Mouse (Mus musculus): ENCODE measurements around the gene Zfp740. TPM values are rescaled to one million over a fixed set of nuclear protein-coding genes. Genes with fewer than 3 reads are reported as not detected.

Zfp740 gene
- total and polyA plus RNA-seq, 3 experiments, result 16.2 to 32.8 (median 31.6) TPM

GRCm38 (mm10) chr15:102165468-102166100 lies 37.5 kb upstream of the Zfp740 start:
- no peak for DNase-seq
- H3K4me1 ChIP-seq (ENCODE audit: control insufficient read depth, insufficient read depth, low read length), result peaks cover 2% of the 10 kb centered on the region
- intact Hi-C loops (cut with DNase I), result no loop called here
- H3K79me2 ChIP-seq (replicated peaks; ENCODE audit: control insufficient read depth, insufficient read depth, low read length), result no peaks in the 10 kb centered on the region
- TF ChIP-seq CTCF (IDR thresholded peaks at IDR 0.05) (no peak), EP300 (IDR thresholded peaks at IDR 0.05; ENCODE audit: insufficient read depth, low read depth, low read length) (no peak), POLR2A (IDR thresholded peaks at IDR 0.05; ENCODE audit: insufficient read depth, low read depth, low read length) (no peak)
- no peak overlapping the region for H3K9ac ChIP-seq (ENCODE audit: low read depth, low read length)
- no peaks in the 10 kb centered on the region for H3K36me3 ChIP-seq (ENCODE audit: control insufficient read depth, insufficient read depth, low read length)
- no peak overlapping the region for H3K27ac ChIP-seq
- 48% methylated on average over 6 of the region's 6 CpGs for WGBS
- H3K27me3 ChIP-seq (ENCODE audit: control insufficient read depth, insufficient read depth, low read length), result no peaks in the 10 kb centered on the region
- H3K4me3 ChIP-seq, result no peak overlapping the region

- H3K27ac ChIP-seq, result no peak overlapping the region
- no peak for DNase-seq
Observed at GRCm38 (mm10) chr15:102167620-102168021, 35.4 kb upstream of the Zfp740 start.

GRCm38 (mm10) chr15:102169064-102169463 lies 34.0 kb upstream of the Zfp740 start:
- WGBS, result 57% methylated on average over 2 of the region's 2 CpGs
- intact Hi-C loops (cut with DNase I), result no loop called here
- Histone ChIP-seq H3K4me3 (no peak overlapping the region), H3K4me1 (ENCODE audit: control insufficient read depth, insufficient read depth, low read length) (peaks cover 2% of the 10 kb centered on the region), H3K36me3 (ENCODE audit: control insufficient read depth, insufficient read depth, low read length) (no peaks in the 10 kb centered on the region), H3K79me2 (replicated peaks; ENCODE audit: control insufficient read depth, insufficient read depth, low read length) (no peaks in the 10 kb centered on the region), H3K27me3 (ENCODE audit: control insufficient read depth, insufficient read depth, low read length) (no peaks in the 10 kb centered on the region), H3K27ac (no peak overlapping the region), H3K9ac (ENCODE audit: low read depth, low read length) (no peak overlapping the region)
- TF ChIP-seq POLR2A (IDR thresholded peaks at IDR 0.05; ENCODE audit: insufficient read depth, low read depth, low read length), result no peak
- no peak for TF ChIP-seq EP300 (IDR thresholded peaks at IDR 0.05; ENCODE audit: insufficient read depth, low read depth, low read length)
- no peak for TF ChIP-seq CTCF (IDR thresholded peaks at IDR 0.05)
- DNase-seq, result no peak

More at GRCm38 (mm10) chr15:102167620-102168021, 35.4 kb upstream of the Zfp740 start:
- no peak for TF ChIP-seq CTCF (IDR thresholded peaks at IDR 0.05)
- no peak for TF ChIP-seq EP300 (IDR thresholded peaks at IDR 0.05; ENCODE audit: insufficient read depth, low read depth, low read length)
- no peak for TF ChIP-seq POLR2A (IDR thresholded peaks at IDR 0.05; ENCODE audit: insufficient read depth, low read depth, low read length)
- intact Hi-C loops (cut with DNase I), result no loop called here
- no peaks in the 10 kb centered on the region for H3K27me3 ChIP-seq (ENCODE audit: control insufficient read depth, insufficient read depth, low read length)
- no peak overlapping the region for H3K4me3 ChIP-seq
- 39% methylated on average over 6 of the region's 6 CpGs for WGBS
- H3K36me3 ChIP-seq (ENCODE audit: control insufficient read depth, insufficient read depth, low read length), result no peaks in the 10 kb centered on the region
- H3K9ac ChIP-seq (ENCODE audit: low read depth, low read length), result no peak overlapping the region
- H3K79me2 ChIP-seq (replicated peaks; ENCODE audit: control insufficient read depth, insufficient read depth, low read length), result no peaks in the 10 kb centered on the region
- H3K4me1 ChIP-seq (ENCODE audit: control insufficient read depth, insufficient read depth, low read length), result peaks cover 2% of the 10 kb centered on the region

GRCm38 (mm10) chr15:102173581-102173980 lies 29.5 kb upstream of the Zfp740 start:
- WGBS, result 68% methylated on average over 3 of the region's 3 CpGs
- Histone ChIP-seq H3K4me3 (no peak overlapping the region), H3K9ac (ENCODE audit: low read depth, low read length) (no peak overlapping the region), H3K4me1 (ENCODE audit: control insufficient read depth, insufficient read depth, low read length) (peaks cover 2% of the 10 kb centered on the region), H3K27me3 (ENCODE audit: control insufficient read depth, insufficient read depth, low read length) (no peaks in the 10 kb centered on the region), H3K79me2 (replicated peaks; ENCODE audit: control insufficient read depth, insufficient read depth, low read length) (no peaks in the 10 kb centered on the region), H3K36me3 (ENCODE audit: control insufficient read depth, insufficient read depth, low read length) (no peaks in the 10 kb centered on the region), H3K27ac (no peak overlapping the region)
- DNase-seq, result no peak
- intact Hi-C loops (cut with DNase I), result no loop called here
- TF ChIP-seq CTCF (IDR thresholded peaks at IDR 0.05) (no peak), POLR2A (IDR thresholded peaks at IDR 0.05; ENCODE audit: insufficient read depth, low read depth, low read length) (no peak), EP300 (IDR thresholded peaks at IDR 0.05; ENCODE audit: insufficient read depth, low read depth, low read length) (no peak)

- Histone ChIP-seq H3K4me1 (ENCODE audit: control insufficient read depth, insufficient read depth, low read length) (peaks cover 2% of the 10 kb centered on the region), H3K9ac (ENCODE audit: low read depth, low read length) (no peak overlapping the region), H3K36me3 (ENCODE audit: control insufficient read depth, insufficient read depth, low read length) (no peaks in the 10 kb centered on the region), H3K27ac (no peak overlapping the region), H3K4me3 (no peak overlapping the region), H3K27me3 (ENCODE audit: control insufficient read depth, insufficient read depth, low read length) (no peaks in the 10 kb centered on the region), H3K79me2 (replicated peaks; ENCODE audit: control insufficient read depth, insufficient read depth, low read length) (no peaks in the 10 kb centered on the region)
- TF ChIP-seq EP300 (IDR thresholded peaks at IDR 0.05; ENCODE audit: insufficient read depth, low read depth, low read length), result no peak
- no peak for TF ChIP-seq CTCF (IDR thresholded peaks at IDR 0.05)
- TF ChIP-seq POLR2A (IDR thresholded peaks at IDR 0.05; ENCODE audit: insufficient read depth, low read depth, low read length), result no peak
- WGBS, result 90% methylated on average over 16 of the region's 16 CpGs
- DNase-seq, result no peak
- intact Hi-C loops (cut with DNase I), result loop anchor here (5.0 kb wide), 1 partner anchor 141 kb away; no protein-coding TSS in a partner anchor
Observed at GRCm38 (mm10) chr15:102175736-102176319, 27.2 kb upstream of the Zfp740 start.

Data from heart, adult 2 months (tissue).